Mouse (Mus musculus): ENCODE measurements at regions not wholly inside any gene's neighbourhood (a gene's known extent, or its start where the extent isn't known, plus 50 kb on each side); places are given as distances from the start of the nearest gene placed in this dataset.

GRCm38 (mm10) chr15:7714641-7715040, 96.0 kb upstream of the Gdnf start:
- TF ChIP-seq CTCF (IDR thresholded peaks at IDR 0.05; ENCODE audit: borderline replicate concordance, extremely low read depth, insufficient read depth, insufficient read length) = no peak
- no peak for TF ChIP-seq POLR2A (IDR thresholded peaks at IDR 0.05; ENCODE audit: borderline replicate concordance, extremely low read depth, insufficient read depth, insufficient read length, poor library complexity, severe bottlenecking)

Measured in brain, embryonic 14.5 days (tissue).